Mouse (Mus musculus) stomach, embryonic 16.5 days (tissue): ENCODE results near the gene Rpl27a. TPM values are rescaled to one million over a fixed set of nuclear protein-coding genes. Genes with fewer than 3 reads are reported as not detected.

Source experiments
- ATAC-seq: fragments of 200-750 bp; cut with Nextera tagmentation; 2 replicates; pipeline ENCODE4 v1.8.0; 2017; ENCODE audit warnings: moderate number of reproducible peaks, moderate TSS enrichment; ENCODE audit not compliant: insufficient read depth, low FRiP score
- H3K27ac ChIP-seq: fragments of 300-500 bp; sonication (generic); 2 replicates; pipeline ENCODE4 v1.5.1; 2014; ENCODE audit warnings: low read length
- H3K27me3 ChIP-seq: fragments of 300-500 bp; sonication (generic); 2 replicates; pipeline ENCODE4 v1.6.1; 2014; ENCODE audit warnings: low read length, control low read depth, mixed read lengths; ENCODE audit not compliant: control insufficient read depth, insufficient read depth
- H3K36me3 ChIP-seq: fragments of 300-500 bp; sonication (generic); 2 replicates; pipeline ENCODE4 v1.6.1; 2014; ENCODE audit warnings: low read length; ENCODE audit not compliant: control insufficient read depth, insufficient read depth
- H3K4me1 ChIP-seq: fragments of 300-500 bp; sonication (generic); 2 replicates; pipeline ENCODE4 v1.6.1; 2014; ENCODE audit warnings: low read length, control low read depth, mixed read lengths; ENCODE audit not compliant: control insufficient read depth, insufficient read depth
- H3K4me2 ChIP-seq: fragments of 300-500 bp; sonication (generic); 2 replicates; pipeline ENCODE4 v1.6.1; 2014; ENCODE audit warnings: low read depth, low read length, mixed read lengths
- H3K4me3 ChIP-seq: fragments of 300-500 bp; sonication (generic); replicated peaks from 2 replicates; pipeline ENCODE4 v1.5.1; 2014; ENCODE audit warnings: mild to moderate bottlenecking, low read length
- H3K9ac ChIP-seq: fragments of 300-500 bp; sonication (generic); 2 replicates; pipeline ENCODE4 v1.6.1; 2014; ENCODE audit warnings: low read length
- H3K9me3 ChIP-seq: fragments of 300-500 bp; sonication (generic); replicated peaks from 2 replicates; pipeline ENCODE4 v1.6.1; 2016; ENCODE audit warnings: low read length, control low read depth; ENCODE audit not compliant: control insufficient read depth
- WGBS: fragments of 180-500 bp; shearing (Covaris S2); extraction: QIAGEN DNeasy Blood & Tissue Kit; methylation state at CpG from one replicate; pipeline ENCODE4 v1.1.7; 2014; 5-methylcytosine and 5-hydroxymethylcytosine counted together
- polyA plus RNA-seq: library from polyadenylated mRNA; unstranded; fragments of >200 nt; fragmentation: Nextera tagmentation; extraction: Ambion mirVana; gene quantifications from 2 replicates; pipeline ENCODE4 v1.2.1, GENCODE M21; 2015

The Rpl27a gene
- polyA plus RNA-seq, 1 experiment from 2014 or later, result 128 TPM

DNA sequence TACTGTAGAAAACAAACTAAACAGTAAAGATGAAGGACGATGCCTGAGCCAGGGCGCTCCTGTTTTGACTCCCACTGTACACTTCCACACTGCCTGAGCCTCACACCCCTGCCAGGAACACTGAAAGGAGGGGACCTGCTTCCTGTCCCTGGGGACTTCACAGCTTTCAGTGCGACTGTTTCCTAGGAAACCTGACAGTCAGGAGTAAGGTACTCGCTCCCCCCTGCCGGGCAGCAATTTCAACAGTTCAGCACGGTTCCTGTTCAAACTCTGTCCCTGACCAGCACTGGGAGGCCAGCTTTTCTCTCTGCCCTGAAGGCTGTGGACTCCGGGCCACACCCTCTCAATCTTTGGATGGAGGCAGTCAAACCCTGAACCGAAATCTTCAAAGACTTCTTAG is 11.8 kb upstream of the Rpl27a start:
- WGBS, result 10% methylated on average over 8 of the region's 8 CpGs

GRCm38 (mm10) chr7:109507572-109507971 is 11.4 kb upstream of the Rpl27a start:
- H3K36me3 ChIP-seq, result no peaks in the 10 kb centered on the region
- WGBS, result 52% methylated on average over 9 of the region's 9 CpGs
- H3K4me1 ChIP-seq, result no peaks in the 10 kb centered on the region
- no peak overlapping the region for H3K4me2 ChIP-seq
- ATAC-seq, result no peak
- H3K9me3 ChIP-seq, result no peaks in the 10 kb centered on the region
- no peak overlapping the region for H3K4me3 ChIP-seq
- H3K27ac ChIP-seq, result no peak overlapping the region
- no peak overlapping the region for H3K9ac ChIP-seq
- no peaks in the 10 kb centered on the region for H3K27me3 ChIP-seq

More for the DNA sequence above, 11.8 kb upstream of the Rpl27a start:
- Histone ChIP-seq H3K4me1 (no peaks in the 10 kb centered on the region), H3K27ac (no peak overlapping the region), H3K4me2 (no peak overlapping the region), H3K36me3 (no peaks in the 10 kb centered on the region), H3K9ac (0 out of 2 replicates have a peak overlapping the region, but pooled peaks have one; percentile 18), H3K9me3 (no peaks in the 10 kb centered on the region), H3K4me3 (no peak overlapping the region), H3K27me3 (no peaks in the 10 kb centered on the region)
- no peak for ATAC-seq

- Histone ChIP-seq H3K9me3 (no peaks in the 10 kb centered on the region), H3K36me3 (no peaks in the 10 kb centered on the region), H3K9ac (0 out of 2 replicates have a peak within 1 kb of the TSS, but pooled peaks have one; percentile 18), H3K4me3 (no peak within 1 kb of the TSS), H3K27me3 (no peaks in the 10 kb centered on the region), H3K4me2 (no peak within 1 kb of the TSS), H3K4me1 (no peaks in the 10 kb centered on the region), H3K27ac (no peak within 1 kb of the TSS)
- WGBS, result 86% methylated on average over 4 of the region's 4 CpGs
- no peak for ATAC-seq
Observed at GRCm38 (mm10) chr7:109508034-109508433, 10.9 kb upstream of the Rpl27a start, which contains the start of gene Trim66. TSS of gene Trim66 (minus strand) at chr7:109508134.

GRCm38 (mm10) chr7:109510799-109511198 is 8.1 kb upstream of the Rpl27a start:
- WGBS, result 68% methylated on average over 2 of the region's 2 CpGs
- Histone ChIP-seq H3K9me3 (no peaks in the 10 kb centered on the region), H3K36me3 (no peaks in the 10 kb centered on the region)

DNA sequence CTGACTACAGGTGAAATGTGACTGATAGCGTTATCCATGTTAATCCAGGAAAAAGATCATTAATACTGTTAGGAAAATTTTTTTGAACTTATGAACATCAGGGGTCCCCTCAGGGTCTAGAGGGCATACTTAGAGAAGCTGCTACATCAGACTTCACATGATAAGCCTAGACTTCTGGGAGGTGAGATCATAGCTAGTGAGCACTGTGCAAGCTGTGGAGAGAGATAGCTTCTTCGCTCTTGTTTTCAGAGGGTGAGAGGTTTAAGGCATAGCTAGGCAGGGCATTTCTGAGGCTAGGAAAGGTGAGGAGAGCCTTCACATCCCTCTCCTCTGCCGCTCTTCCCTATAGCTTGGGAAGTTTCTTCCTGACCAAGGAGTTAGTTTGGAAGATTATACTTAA is 7.1 kb upstream of the Rpl27a start:
- Histone ChIP-seq H3K9me3 (no peaks in the 10 kb centered on the region), H3K9ac (no peak overlapping the region), H3K27me3 (no peaks in the 10 kb centered on the region), H3K36me3 (no peaks in the 10 kb centered on the region), H3K4me1 (no peaks in the 10 kb centered on the region), H3K27ac (no peak overlapping the region), H3K4me3 (no peak overlapping the region), H3K4me2 (no peak overlapping the region)
- no peak for ATAC-seq
- 88% methylated on average over 3 of the region's 3 CpGs for WGBS

More at GRCm38 (mm10) chr7:109510799-109511198, 8.1 kb upstream of the Rpl27a start:
- Histone ChIP-seq H3K4me2 (no peak overlapping the region), H3K4me3 (no peak overlapping the region), H3K27me3 (no peaks in the 10 kb centered on the region), H3K4me1 (no peaks in the 10 kb centered on the region), H3K9ac (no peak overlapping the region), H3K27ac (no peak overlapping the region)
- no peak for ATAC-seq

- no peak overlapping the region for H3K4me2 ChIP-seq
- WGBS, result 81% methylated on average over 3 of the region's 3 CpGs
- H3K27me3 ChIP-seq, result no peaks in the 10 kb centered on the region
- H3K9me3 ChIP-seq, result no peaks in the 10 kb centered on the region
- no peak for ATAC-seq
- H3K36me3 ChIP-seq, result 0 out of 2 replicates have a peak, but pooled peaks cover 3% of the 10 kb centered on the region
- no peak overlapping the region for H3K9ac ChIP-seq
- no peak overlapping the region for H3K4me3 ChIP-seq
- peaks cover 26% of the 10 kb centered on the region for H3K4me1 ChIP-seq
- H3K27ac ChIP-seq, result no peak overlapping the region
Observed at GRCm38 (mm10) chr7:109516500-109516899, 2.4 kb upstream of the Rpl27a start.

DNA sequence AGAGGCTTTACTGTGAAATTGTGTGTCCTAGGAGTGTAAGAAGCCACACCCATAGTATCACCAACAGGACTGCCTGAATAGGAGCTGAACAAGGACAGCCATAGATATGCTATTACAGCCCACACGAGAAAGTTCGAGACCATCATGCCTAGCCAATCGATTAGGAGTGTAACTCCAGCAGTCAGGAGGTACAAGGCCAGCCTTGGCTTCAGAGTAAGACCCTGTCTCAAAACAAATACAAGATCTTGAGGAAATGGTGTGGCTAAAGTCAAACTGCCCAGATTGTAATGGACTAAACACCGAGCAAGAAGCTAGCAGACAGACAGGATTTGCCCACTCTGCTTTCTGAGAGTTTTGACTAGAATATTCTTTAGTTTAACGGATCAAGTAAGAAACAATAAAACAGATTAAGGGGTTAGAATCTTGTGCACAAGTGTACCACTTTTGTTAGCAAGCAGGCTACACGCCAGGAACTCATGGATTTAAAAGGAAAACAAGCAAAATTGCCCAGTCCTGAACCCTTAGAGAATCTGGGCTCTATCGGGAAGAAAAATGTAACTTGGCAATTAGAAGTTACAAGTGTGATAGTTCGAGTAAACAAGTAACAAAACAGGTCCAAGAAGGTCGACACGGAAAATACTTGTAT is 788 bp upstream of the Rpl27a start:
- H3K27me3 ChIP-seq, result no peaks in the 10 kb centered on the region
- no peaks in the 10 kb centered on the region for H3K9me3 ChIP-seq
- ATAC-seq, result no peak
- peak overlapping the region; percentile 71 for H3K4me2 ChIP-seq
- H3K4me1 ChIP-seq, result peaks cover 30% of the 10 kb centered on the region
- 10% methylated on average over 10 of the region's 10 CpGs for WGBS
- H3K9ac ChIP-seq, result peak overlapping the region; percentile 78
- peak overlapping the region; percentile 76 for H3K4me3 ChIP-seq
- peak overlapping the region; percentile 98 for H3K27ac ChIP-seq
- peaks cover 3% of the 10 kb centered on the region for H3K36me3 ChIP-seq

GRCm38 (mm10) chr7:109519936-109520335 is 989 bp downstream of the Rpl27a start:
- Histone ChIP-seq H3K4me1 (peaks cover 33% of the 10 kb centered on the region), H3K4me3 (peak overlapping the region; percentile 76), H3K9ac (peak overlapping the region; percentile 97), H3K4me2 (peak overlapping the region; percentile 91), H3K36me3 (peaks cover 8% of the 10 kb centered on the region), H3K9me3 (no peaks in the 10 kb centered on the region), H3K27ac (peak overlapping the region; percentile 98), H3K27me3 (no peaks in the 10 kb centered on the region)
- no peak for ATAC-seq
- WGBS, result 2% methylated on average over 10 of the region's 10 CpGs

- Histone ChIP-seq H3K4me2 (no peak overlapping the region), H3K4me3 (no peak overlapping the region), H3K27ac (no peak overlapping the region), H3K9ac (no peak overlapping the region), H3K27me3 (no peaks in the 10 kb centered on the region), H3K36me3 (peaks cover 8% of the 10 kb centered on the region), H3K4me1 (peaks cover 33% of the 10 kb centered on the region), H3K9me3 (no peaks in the 10 kb centered on the region)
- whole genome bisulfite sequencing, result 72% methylated on average over 5 of the region's 5 CpGs
- ATAC-seq, result no peak
Observed at GRCm38 (mm10) chr7:109522084-109522483, 3.1 kb downstream of the Rpl27a start.
